Mouse (Mus musculus): ENCODE data around the gene Cacna1a. TPM values are rescaled to one million over a fixed set of nuclear protein-coding genes. Genes with fewer than 3 reads are reported as not detected.

The Cacna1a gene
- 6.9 and 7.7 TPM in 2 replicates for polyA plus RNA-seq (2014; fragmentation: Nextera tagmentation; extraction: Ambion mirVana)

- ATAC-seq (replicated peaks; ENCODE audit: low FRiP score), result no peak
- Histone ChIP-seq H3K4me1 (replicated peaks; ENCODE audit: control insufficient read depth, insufficient read depth, low read length) (no peaks in the 10 kb centered on the region), H3K9ac (ENCODE audit: low read length) (no peak within 1 kb of the TSS), H3K4me2 (ENCODE audit: low read depth, low read length, severe bottlenecking) (no peak within 1 kb of the TSS), H3K9me3 (ENCODE audit: control insufficient read depth, low read length) (no peaks in the 10 kb centered on the region), H3K36me3 (ENCODE audit: control insufficient read depth, insufficient read depth, low read length) (no peaks in the 10 kb centered on the region), H3K27me3 (ENCODE audit: control insufficient read depth, insufficient read depth, low read length) (no peaks in the 10 kb centered on the region), H3K27ac (ENCODE audit: low read depth, low read length) (no peak within 1 kb of the TSS), H3K4me3 (ENCODE audit: low read depth, low read length) (no peak within 1 kb of the TSS)
- DNase-seq (ENCODE audit: low spot score), result no peak
- WGBS, result 88% methylated on average over 3 of the region's 3 CpGs
Measured at GRCm38 (mm10) chr8:84388275-84388674, at the start of gene Cacna1a. TSS of gene Cacna1a (plus strand) at chr8:84388440.

GRCm38 (mm10) chr8:84338493-84338892 lies 49.7 kb upstream of the Cacna1a start:
- Histone ChIP-seq H3K9ac (ENCODE audit: low read length) (no peak overlapping the region), H3K27ac (ENCODE audit: low read depth, low read length) (no peak overlapping the region), H3K36me3 (ENCODE audit: control insufficient read depth, insufficient read depth, low read length) (no peaks in the 10 kb centered on the region), H3K4me2 (ENCODE audit: low read depth, low read length, severe bottlenecking) (peak overlapping the region; percentile 29; the same call in 1 of the 2 replicates), H3K27me3 (ENCODE audit: control insufficient read depth, insufficient read depth, low read length) (peaks cover 9% of the 10 kb centered on the region; the same call in 1 of the 2 replicates), H3K4me3 (ENCODE audit: low read depth, low read length) (0 out of 2 replicates have a peak overlapping the region, but pooled peaks have one; percentile 12), H3K4me1 (replicated peaks; ENCODE audit: control insufficient read depth, insufficient read depth, low read length) (peaks cover 2% of the 10 kb centered on the region; the same call in 1 of the 2 replicates), H3K9me3 (ENCODE audit: control insufficient read depth, low read length) (no peaks in the 10 kb centered on the region)
- no peak for DNase-seq (ENCODE audit: low spot score)
- WGBS, result 12% methylated on average over 17 of the region's 17 CpGs
- ATAC-seq (replicated peaks; ENCODE audit: low FRiP score), result no peak

GRCm38 (mm10) chr8:84339320-84339719 lies 48.9 kb upstream of the Cacna1a start:
- no peaks in the 10 kb centered on the region for H3K36me3 ChIP-seq (ENCODE audit: control insufficient read depth, insufficient read depth, low read length)
- 2% methylated on average over 7 of the region's 7 CpGs for WGBS
- no peak overlapping the region for H3K9ac ChIP-seq (ENCODE audit: low read length)
- peaks cover 2% of the 10 kb centered on the region; the same call in 1 of the 2 replicates for H3K4me1 ChIP-seq (replicated peaks; ENCODE audit: control insufficient read depth, insufficient read depth, low read length)
- no peak overlapping the region for H3K4me3 ChIP-seq (ENCODE audit: low read depth, low read length)
- DNase-seq (ENCODE audit: low spot score), result no peak
- H3K27ac ChIP-seq (ENCODE audit: low read depth, low read length), result no peak overlapping the region
- ATAC-seq (replicated peaks; ENCODE audit: low FRiP score), result no peak
- H3K9me3 ChIP-seq (ENCODE audit: control insufficient read depth, low read length), result no peaks in the 10 kb centered on the region
- no peak overlapping the region for H3K4me2 ChIP-seq (ENCODE audit: low read depth, low read length, severe bottlenecking)
- peaks cover 9% of the 10 kb centered on the region; the same call in 1 of the 2 replicates for H3K27me3 ChIP-seq (ENCODE audit: control insufficient read depth, insufficient read depth, low read length)

GRCm38 (mm10) chr8:84339867-84340266 lies 48.4 kb upstream of the Cacna1a start:
- Histone ChIP-seq H3K9me3 (ENCODE audit: control insufficient read depth, low read length) (no peaks in the 10 kb centered on the region), H3K36me3 (ENCODE audit: control insufficient read depth, insufficient read depth, low read length) (no peaks in the 10 kb centered on the region), H3K4me2 (ENCODE audit: low read depth, low read length, severe bottlenecking) (no peak overlapping the region), H3K27me3 (ENCODE audit: control insufficient read depth, insufficient read depth, low read length) (peaks cover 9% of the 10 kb centered on the region; the same call in 1 of the 2 replicates), H3K27ac (ENCODE audit: low read depth, low read length) (no peak overlapping the region), H3K4me1 (replicated peaks; ENCODE audit: control insufficient read depth, insufficient read depth, low read length) (peaks cover 2% of the 10 kb centered on the region; the same call in 1 of the 2 replicates), H3K4me3 (ENCODE audit: low read depth, low read length) (no peak overlapping the region), H3K9ac (ENCODE audit: low read length) (no peak overlapping the region)
- 57% methylated on average over 4 of the region's 4 CpGs for WGBS
- no peak for DNase-seq (ENCODE audit: low spot score)
- ATAC-seq (replicated peaks; ENCODE audit: low FRiP score), result no peak

- peaks cover 9% of the 10 kb centered on the region; the same call in 1 of the 2 replicates for H3K27me3 ChIP-seq (ENCODE audit: control insufficient read depth, insufficient read depth, low read length)
- H3K27ac ChIP-seq (ENCODE audit: low read depth, low read length), result no peak overlapping the region
- H3K4me1 ChIP-seq (replicated peaks; ENCODE audit: control insufficient read depth, insufficient read depth, low read length), result peaks cover 2% of the 10 kb centered on the region; the same call in 1 of the 2 replicates
- no peaks in the 10 kb centered on the region for H3K36me3 ChIP-seq (ENCODE audit: control insufficient read depth, insufficient read depth, low read length)
- no peak for DNase-seq (ENCODE audit: low spot score)
- H3K4me2 ChIP-seq (ENCODE audit: low read depth, low read length, severe bottlenecking), result no peak overlapping the region
- no peak overlapping the region for H3K9ac ChIP-seq (ENCODE audit: low read length)
- WGBS, result 24% methylated on average over 2 of the region's 2 CpGs
- H3K4me3 ChIP-seq (ENCODE audit: low read depth, low read length), result no peak overlapping the region
- ATAC-seq (replicated peaks; ENCODE audit: low FRiP score), result no peak
- no peaks in the 10 kb centered on the region for H3K9me3 ChIP-seq (ENCODE audit: control insufficient read depth, low read length)
Measured at GRCm38 (mm10) chr8:84340671-84341070, 47.6 kb upstream of the Cacna1a start.

- Histone ChIP-seq H3K27me3 (ENCODE audit: control insufficient read depth, insufficient read depth, low read length) (no peaks in the 10 kb centered on the region), H3K9me3 (ENCODE audit: control insufficient read depth, low read length) (no peaks in the 10 kb centered on the region), H3K9ac (ENCODE audit: low read length) (no peak overlapping the region), H3K27ac (ENCODE audit: low read depth, low read length) (no peak overlapping the region), H3K4me2 (ENCODE audit: low read depth, low read length, severe bottlenecking) (no peak overlapping the region), H3K4me3 (ENCODE audit: low read depth, low read length) (no peak overlapping the region), H3K4me1 (replicated peaks; ENCODE audit: control insufficient read depth, insufficient read depth, low read length) (no peaks in the 10 kb centered on the region), H3K36me3 (ENCODE audit: control insufficient read depth, insufficient read depth, low read length) (no peaks in the 10 kb centered on the region)
- DNase-seq (ENCODE audit: low spot score) (no peak), ATAC-seq (replicated peaks; ENCODE audit: low FRiP score) (no peak)
- WGBS, result 81% methylated on average over 7 of the region's 7 CpGs
Measured at GRCm38 (mm10) chr8:84345493-84345892, 42.7 kb upstream of the Cacna1a start.

GRCm38 (mm10) chr8:84346421-84346820 lies 41.8 kb upstream of the Cacna1a start:
- WGBS, result 60% methylated on average over 4 of the region's 4 CpGs
- no peak for ATAC-seq (replicated peaks; ENCODE audit: low FRiP score)

GRCm38 (mm10) chr8:84349526-84349925 lies 38.7 kb upstream of the Cacna1a start:
- H3K9me3 ChIP-seq (ENCODE audit: control insufficient read depth, low read length), result no peaks in the 10 kb centered on the region
- no peaks in the 10 kb centered on the region for H3K27me3 ChIP-seq (ENCODE audit: control insufficient read depth, insufficient read depth, low read length)
- no peak overlapping the region for H3K9ac ChIP-seq (ENCODE audit: low read length)
- no peaks in the 10 kb centered on the region for H3K36me3 ChIP-seq (ENCODE audit: control insufficient read depth, insufficient read depth, low read length)
- ATAC-seq (replicated peaks; ENCODE audit: low FRiP score) (no peak), DNase-seq (ENCODE audit: low spot score) (no peak)
- no peak overlapping the region for H3K4me3 ChIP-seq (ENCODE audit: low read depth, low read length)
- no peaks in the 10 kb centered on the region for H3K4me1 ChIP-seq (replicated peaks; ENCODE audit: control insufficient read depth, insufficient read depth, low read length)
- H3K4me2 ChIP-seq (ENCODE audit: low read depth, low read length, severe bottlenecking), result no peak overlapping the region
- no peak overlapping the region for H3K27ac ChIP-seq (ENCODE audit: low read depth, low read length)
- 59% methylated on average over 1 of the region's 1 CpGs for WGBS

More at GRCm38 (mm10) chr8:84346421-84346820, 41.8 kb upstream of the Cacna1a start:
- Histone ChIP-seq H3K4me1 (replicated peaks; ENCODE audit: control insufficient read depth, insufficient read depth, low read length) (no peaks in the 10 kb centered on the region), H3K4me3 (ENCODE audit: low read depth, low read length) (no peak overlapping the region), H3K9ac (ENCODE audit: low read length) (no peak overlapping the region), H3K4me2 (ENCODE audit: low read depth, low read length, severe bottlenecking) (no peak overlapping the region), H3K9me3 (ENCODE audit: control insufficient read depth, low read length) (no peaks in the 10 kb centered on the region), H3K27me3 (ENCODE audit: control insufficient read depth, insufficient read depth, low read length) (no peaks in the 10 kb centered on the region), H3K36me3 (ENCODE audit: control insufficient read depth, insufficient read depth, low read length) (no peaks in the 10 kb centered on the region), H3K27ac (ENCODE audit: low read depth, low read length) (no peak overlapping the region)
- DNase-seq (ENCODE audit: low spot score), result no peak

GRCm38 (mm10) chr8:84350960-84351359 lies 37.3 kb upstream of the Cacna1a start:
- DNase-seq (ENCODE audit: low spot score), result no peak
- Histone ChIP-seq H3K27ac (ENCODE audit: low read depth, low read length) (no peak overlapping the region), H3K4me1 (replicated peaks; ENCODE audit: control insufficient read depth, insufficient read depth, low read length) (no peaks in the 10 kb centered on the region), H3K9me3 (ENCODE audit: control insufficient read depth, low read length) (no peaks in the 10 kb centered on the region), H3K9ac (ENCODE audit: low read length) (no peak overlapping the region), H3K4me2 (ENCODE audit: low read depth, low read length, severe bottlenecking) (no peak overlapping the region), H3K27me3 (ENCODE audit: control insufficient read depth, insufficient read depth, low read length) (no peaks in the 10 kb centered on the region), H3K36me3 (ENCODE audit: control insufficient read depth, insufficient read depth, low read length) (no peaks in the 10 kb centered on the region), H3K4me3 (ENCODE audit: low read depth, low read length) (no peak overlapping the region)
- ATAC-seq (replicated peaks; ENCODE audit: low FRiP score), result no peak
- 78% methylated on average over 4 of the region's 4 CpGs for WGBS
